Mouse (Mus musculus) forebrain, embryonic 11.5 days (tissue): ENCODE data around the gene Hmga2. TPM values are rescaled to one million over a fixed set of nuclear protein-coding genes. Genes with fewer than 3 reads are reported as not detected.

Experiments
- ATAC-seq: fragments of 200-750 bp; cut with Nextera tagmentation; replicated peaks from 2 replicates; pipeline ENCODE4 v1.8.0; 2017; ENCODE audit warnings: moderate TSS enrichment; ENCODE audit not compliant: low FRiP score
- DNase-seq: peaks from one replicate; pipeline ENCODE4 v3.0.0-alpha.2; 2017; ENCODE audit warnings: low spot score
- H3K27ac ChIP-seq: fragments of 300-500 bp; sonication (generic); 2 replicates; pipeline ENCODE4 v1.5.1; 2014; ENCODE audit warnings: low read depth, low read length
- H3K27me3 ChIP-seq: fragments of 300-500 bp; sonication (generic); 2 replicates; pipeline ENCODE4 v1.6.1; 2014; ENCODE audit warnings: mild to moderate bottlenecking, low read length, mixed read lengths; ENCODE audit not compliant: control insufficient read depth, insufficient read depth
- H3K36me3 ChIP-seq: fragments of 300-500 bp; sonication (generic); 2 replicates; pipeline ENCODE4 v1.6.1; 2014; ENCODE audit warnings: mild to moderate bottlenecking, low read length, moderate library complexity, mixed read lengths; ENCODE audit not compliant: control insufficient read depth, insufficient read depth
- H3K4me1 ChIP-seq: fragments of 300-500 bp; sonication (generic); replicated peaks from 2 replicates; pipeline ENCODE4 v1.6.1; 2014; ENCODE audit warnings: low read length, mixed read lengths; ENCODE audit not compliant: control insufficient read depth, insufficient read depth
- H3K4me2 ChIP-seq: fragments of 300-500 bp; sonication (generic); 2 replicates; pipeline ENCODE4 v1.6.1; 2014; ENCODE audit warnings: low read depth, mild to moderate bottlenecking, low read length, moderate library complexity, mixed read lengths; ENCODE audit not compliant: severe bottlenecking
- H3K4me3 ChIP-seq: fragments of 300-500 bp; sonication (generic); 2 replicates; pipeline ENCODE4 v1.5.1; 2014; ENCODE audit warnings: low read depth, low read length
- H3K9ac ChIP-seq: fragments of 300-500 bp; sonication (generic); 2 replicates; pipeline ENCODE4 v1.6.1; 2014; ENCODE audit warnings: low read length
- H3K9me3 ChIP-seq: fragments of 300-500 bp; sonication (generic); 2 replicates; pipeline ENCODE4 v1.6.1; 2016; ENCODE audit warnings: low read length, mixed read lengths; ENCODE audit not compliant: control insufficient read depth
- WGBS: fragments of 180-500 bp; shearing (Covaris S2); extraction: QIAGEN DNeasy Blood & Tissue Kit; methylation state at CpG from one replicate; pipeline ENCODE4 v1.1.7; 2014; 5-methylcytosine and 5-hydroxymethylcytosine counted together
- polyA plus RNA-seq: library from polyadenylated mRNA; unstranded; fragments of >200 nt; fragmentation: Nextera tagmentation; extraction: Ambion mirVana; gene quantifications from 2 replicates; pipeline ENCODE4 v1.2.1, GENCODE M21; 2014

The Hmga2 gene
- polyA plus RNA-seq, 1 experiment from 2014 or later = 91.9 TPM

GRCm38 (mm10) chr10:120407230-120407629, 69.0 kb downstream of the Hmga2 start:
- Histone ChIP-seq H3K9ac (no peak overlapping the region), H3K9me3 (no peaks in the 10 kb centered on the region), H3K36me3 (no peaks in the 10 kb centered on the region), H3K4me1 (peaks cover 19% of the 10 kb centered on the region), H3K4me2 (no peak overlapping the region), H3K27me3 (no peaks in the 10 kb centered on the region), H3K27ac (peak overlapping the region; percentile 12; the same call in 1 of the 2 replicates), H3K4me3 (no peak overlapping the region)
- ATAC-seq (no peak), DNase-seq (no peak)
- 30% methylated on average over 9 of the region's 9 CpGs for WGBS

GRCm38 (mm10) chr10:120406038-120406437, 70.2 kb downstream of the Hmga2 start:
- WGBS = 38% methylated on average over 9 of the region's 9 CpGs
- peaks cover 17% of the 10 kb centered on the region for H3K4me1 ChIP-seq
- H3K9ac ChIP-seq = no peak overlapping the region
- no peak overlapping the region for H3K4me2 ChIP-seq
- no peaks in the 10 kb centered on the region for H3K36me3 ChIP-seq
- H3K27ac ChIP-seq = 0 out of 2 replicates have a peak overlapping the region, but pooled peaks have one; percentile 26
- no peak for ATAC-seq
- no peak overlapping the region for H3K4me3 ChIP-seq
- no peaks in the 10 kb centered on the region for H3K27me3 ChIP-seq
- DNase-seq = no peak
- no peaks in the 10 kb centered on the region for H3K9me3 ChIP-seq

- Histone ChIP-seq H3K4me1 (peaks cover 16% of the 10 kb centered on the region), H3K36me3 (no peaks in the 10 kb centered on the region), H3K27me3 (no peaks in the 10 kb centered on the region), H3K9ac (no peak overlapping the region), H3K4me2 (no peak overlapping the region), H3K9me3 (no peaks in the 10 kb centered on the region), H3K27ac (no peak overlapping the region), H3K4me3 (no peak overlapping the region)
- no peak for DNase-seq
- WGBS = 90% methylated on average over 4 of the region's 4 CpGs
- no peak for ATAC-seq
Measured at GRCm38 (mm10) chr10:120405322-120405721, 70.9 kb downstream of the Hmga2 start.

GRCm38 (mm10) chr10:120402966-120403365, 73.3 kb downstream of the Hmga2 start:
- WGBS = 87% methylated on average over 5 of the region's 5 CpGs
- no peak for ATAC-seq
- Histone ChIP-seq H3K27me3 (no peaks in the 10 kb centered on the region), H3K9ac (no peak overlapping the region), H3K9me3 (no peaks in the 10 kb centered on the region), H3K4me2 (no peak overlapping the region), H3K4me1 (peaks cover 20% of the 10 kb centered on the region), H3K27ac (no peak overlapping the region), H3K4me3 (no peak overlapping the region), H3K36me3 (no peaks in the 10 kb centered on the region)
- DNase-seq = no peak

GRCm38 (mm10) chr10:120401787-120402186, 74.5 kb downstream of the Hmga2 start:
- ATAC-seq = peak; percentile 75
- H3K4me1 ChIP-seq = peaks cover 14% of the 10 kb centered on the region
- peak overlapping the region; percentile 2; the same call in 1 of the 2 replicates for H3K27ac ChIP-seq

GRCm38 (mm10) chr10:120399846-120400510, 76.3 kb downstream of the Hmga2 start:
- 65% methylated on average over 9 of the region's 9 CpGs for WGBS
- H3K4me1 ChIP-seq = peaks cover 9% of the 10 kb centered on the region; the same call in 1 of the 2 replicates

More at GRCm38 (mm10) chr10:120401787-120402186, 74.5 kb downstream of the Hmga2 start:
- no peaks in the 10 kb centered on the region for H3K27me3 ChIP-seq
- H3K9ac ChIP-seq = no peak overlapping the region
- H3K4me3 ChIP-seq = no peak overlapping the region
- no peaks in the 10 kb centered on the region for H3K36me3 ChIP-seq
- no peaks in the 10 kb centered on the region for H3K9me3 ChIP-seq
- no peak overlapping the region for H3K4me2 ChIP-seq
- 45% methylated on average over 8 of the region's 8 CpGs for WGBS
- DNase-seq = no peak

GRCm38 (mm10) chr10:120398745-120399144, 77.5 kb downstream of the Hmga2 start:
- Histone ChIP-seq H3K36me3 (no peaks in the 10 kb centered on the region), H3K4me1 (peaks cover 9% of the 10 kb centered on the region; the same call in 1 of the 2 replicates)
- 63% methylated on average over 6 of the region's 6 CpGs for WGBS

More at GRCm38 (mm10) chr10:120399846-120400510, 76.3 kb downstream of the Hmga2 start:
- H3K27me3 ChIP-seq = no peaks in the 10 kb centered on the region
- H3K9me3 ChIP-seq = no peaks in the 10 kb centered on the region
- ATAC-seq (no peak), DNase-seq (no peak)
- no peak overlapping the region for H3K9ac ChIP-seq
- no peak overlapping the region for H3K4me3 ChIP-seq
- H3K4me2 ChIP-seq = no peak overlapping the region
- H3K27ac ChIP-seq = no peak overlapping the region
- no peaks in the 10 kb centered on the region for H3K36me3 ChIP-seq

GRCm38 (mm10) chr10:120397211-120397631, 79.0 kb downstream of the Hmga2 start:
- H3K4me2 ChIP-seq = no peak overlapping the region
- no peak overlapping the region for H3K27ac ChIP-seq
- no peaks in the 10 kb centered on the region for H3K27me3 ChIP-seq
- H3K4me3 ChIP-seq = no peak overlapping the region
- no peak overlapping the region for H3K9ac ChIP-seq
- no peaks in the 10 kb centered on the region for H3K36me3 ChIP-seq
- WGBS = 80% methylated on average over 17 of the region's 17 CpGs
- no peaks in the 10 kb centered on the region for H3K9me3 ChIP-seq
- peaks cover 15% of the 10 kb centered on the region for H3K4me1 ChIP-seq
- no peak for ATAC-seq
- DNase-seq = no peak

More at GRCm38 (mm10) chr10:120398745-120399144, 77.5 kb downstream of the Hmga2 start:
- no peak for ATAC-seq
- no peak for DNase-seq
- H3K27me3 ChIP-seq = no peaks in the 10 kb centered on the region
- H3K4me3 ChIP-seq = no peak overlapping the region
- H3K9ac ChIP-seq = no peak overlapping the region
- no peak overlapping the region for H3K27ac ChIP-seq
- no peaks in the 10 kb centered on the region for H3K9me3 ChIP-seq
- H3K4me2 ChIP-seq = no peak overlapping the region

GRCm38 (mm10) chr10:120395550-120395949, 80.7 kb downstream of the Hmga2 start:
- Histone ChIP-seq H3K9me3 (no peaks in the 10 kb centered on the region), H3K9ac (no peak overlapping the region), H3K27ac (no peak overlapping the region), H3K4me3 (no peak overlapping the region), H3K4me2 (no peak overlapping the region), H3K27me3 (no peaks in the 10 kb centered on the region), H3K36me3 (no peaks in the 10 kb centered on the region), H3K4me1 (peaks cover 25% of the 10 kb centered on the region)
- ATAC-seq (no peak), DNase-seq (no peak)
- 79% methylated on average over 6 of the region's 6 CpGs for WGBS
